Mouse (Mus musculus) forebrain, postnatal 0 days (tissue): Measurements from ENCODE around the gene Wdr75. TPM values are rescaled to one million over a fixed set of nuclear protein-coding genes. Genes with fewer than 3 reads are reported as not detected.

ENCODE experiments used
- ATAC-seq: fragments of 200-750 bp; cut with Nextera tagmentation; 2 replicates; pipeline ENCODE4 v1.8.0; 2017; ENCODE audit warnings: mild to moderate bottlenecking, moderate library complexity
- DNase-seq: peaks from one replicate; pipeline ENCODE4 v3.0.0-alpha.2; 2015
- H3K27ac ChIP-seq: fragments of 300-500 bp; sonication (generic); 2 replicates; pipeline ENCODE4 v1.5.1; 2014; ENCODE audit warnings: low read depth, mild to moderate bottlenecking, antibody characterized with exemption, low read length, moderate library complexity, mixed read lengths
- H3K27me3 ChIP-seq: fragments of 300-500 bp; sonication (generic); 2 replicates; pipeline ENCODE4 v1.6.1; 2014; ENCODE audit warnings: mild to moderate bottlenecking, low read length, mixed read lengths; ENCODE audit not compliant: insufficient read depth
- H3K36me3 ChIP-seq: fragments of 300-500 bp; sonication (generic); 2 replicates; pipeline ENCODE4 v1.6.1; 2014; ENCODE audit warnings: mild to moderate bottlenecking, moderate library complexity; ENCODE audit not compliant: insufficient read depth
- H3K4me1 ChIP-seq: fragments of 300-500 bp; sonication (generic); 2 replicates; pipeline ENCODE4 v1.6.1; 2014; ENCODE audit warnings: antibody characterized with exemption; ENCODE audit not compliant: insufficient read depth
- H3K4me2 ChIP-seq: fragments of 300-500 bp; sonication (generic); 2 replicates; pipeline ENCODE4 v1.6.1; 2014; ENCODE audit warnings: low read depth, mild to moderate bottlenecking, moderate library complexity
- H3K4me3 ChIP-seq: fragments of 300-500 bp; sonication (generic); 2 replicates; pipeline ENCODE4 v1.5.1; 2014; ENCODE audit warnings: low read depth, low read length, mixed read lengths
- H3K9ac ChIP-seq: fragments of 300-500 bp; sonication (generic); 2 replicates; pipeline ENCODE4 v1.6.1; 2014; ENCODE audit warnings: mild to moderate bottlenecking
- H3K9me3 ChIP-seq: fragments of 300-500 bp; sonication (generic); 2 replicates; pipeline ENCODE4 v1.6.1; 2016; ENCODE audit warnings: low read length
- CTCF ChIP-seq: sonication (generic); IDR thresholded peaks from 2 replicates; pipeline ENCODE4 v1.5.1; 2016; ENCODE audit warnings: antibody characterized with exemption, control low read depth, low read depth
- WGBS: fragments of 180-500 bp; shearing (Covaris S2); extraction: QIAGEN DNeasy Blood & Tissue Kit; methylation state at CpG from one replicate; pipeline ENCODE4 v1.1.7; 2014; 5-methylcytosine and 5-hydroxymethylcytosine counted together
- polyA plus RNA-seq: library from polyadenylated mRNA; unstranded; fragments of >200 nt; fragmentation: Nextera tagmentation; extraction: Ambion mirVana; gene quantifications from 2 replicates; pipeline ENCODE4 v1.2.1, GENCODE M21; 2015
- total RNA-seq: library from RNA; depleted of rRNA; stranded (reverse); fragments of >200 nt; gene quantifications from 2 replicates; pipeline ENCODE4 v1.2.3, GENCODE M21; 2014; rRNA removed

Wdr75 gene
- total RNA-seq (40.9 and 145 TPM in 2 replicates), polyA plus RNA-seq (34.8 and 38.1 TPM in 2 replicates)

GRCm38 (mm10) chr1:45794969-45795908 lies at the start of gene Wdr75:
Gene Wdr75 (plus strand): TSS chr1:45795166.
- no peak for TF ChIP-seq CTCF
- Histone ChIP-seq H3K36me3 (peaks cover 8% of the 10 kb centered on the region; the same call in 1 of the 2 replicates), H3K9ac (peak within 1 kb of the TSS; percentile 94), H3K9me3 (no peaks in the 10 kb centered on the region), H3K4me1 (peaks cover 9% of the 10 kb centered on the region), H3K4me2 (peak within 1 kb of the TSS; percentile 49), H3K4me3 (peak within 1 kb of the TSS; percentile 99), H3K27ac (peak within 1 kb of the TSS; percentile 98), H3K27me3 (no peaks in the 10 kb centered on the region)
- under 1% methylated on average over 70 of the region's 70 CpGs for WGBS
- DNase-seq (peak; percentile 98), ATAC-seq (peak; percentile 99)

DNA sequence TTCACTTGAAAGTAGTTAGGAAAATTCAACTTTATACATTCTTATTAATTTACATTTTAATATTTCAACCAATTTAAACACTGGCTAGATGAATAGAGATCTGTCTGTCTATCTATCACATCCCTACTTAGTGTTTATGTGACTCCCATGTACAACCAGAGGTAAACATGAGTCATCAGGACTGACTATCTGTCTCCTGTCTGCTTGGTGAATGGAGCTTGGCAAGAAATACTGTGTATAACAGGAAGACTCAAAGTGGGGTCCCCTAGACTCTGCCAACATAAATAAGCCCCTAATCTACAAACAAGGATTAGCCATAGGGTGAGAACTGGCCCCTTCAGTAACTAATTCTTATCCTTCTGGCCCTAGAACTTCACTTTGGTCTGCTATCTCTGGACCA lies 39.1 kb upstream of the Wdr75 start:
- Histone ChIP-seq H3K9ac (no peak overlapping the region), H3K27me3 (no peaks in the 10 kb centered on the region), H3K4me2 (no peak overlapping the region), H3K4me3 (no peak overlapping the region), H3K9me3 (no peaks in the 10 kb centered on the region), H3K4me1 (no peaks in the 10 kb centered on the region), H3K36me3 (no peaks in the 10 kb centered on the region), H3K27ac (no peak overlapping the region)
- DNase-seq (no peak), ATAC-seq (no peak)
- TF ChIP-seq CTCF = no peak

- Histone ChIP-seq H3K27me3 (no peaks in the 10 kb centered on the region), H3K9me3 (no peaks in the 10 kb centered on the region), H3K9ac (no peak overlapping the region), H3K27ac (no peak overlapping the region), H3K36me3 (no peaks in the 10 kb centered on the region), H3K4me1 (no peaks in the 10 kb centered on the region), H3K4me2 (no peak overlapping the region), H3K4me3 (no peak overlapping the region)
- DNase-seq (no peak), ATAC-seq (no peak)
- TF ChIP-seq CTCF = no peak
Observed at GRCm38 (mm10) chr1:45756707-45757106, 38.3 kb upstream of the Wdr75 start.

- TF ChIP-seq CTCF = no peak
- H3K4me3 ChIP-seq = no peak overlapping the region
- 76% methylated on average over 1 of the region's 1 CpGs for WGBS
- H3K9me3 ChIP-seq = no peaks in the 10 kb centered on the region
- no peak overlapping the region for H3K4me2 ChIP-seq
- H3K27me3 ChIP-seq = no peaks in the 10 kb centered on the region
- H3K36me3 ChIP-seq = no peaks in the 10 kb centered on the region
- H3K27ac ChIP-seq = no peak overlapping the region
- DNase-seq (no peak), ATAC-seq (no peak)
- no peaks in the 10 kb centered on the region for H3K4me1 ChIP-seq
- no peak overlapping the region for H3K9ac ChIP-seq
Observed at GRCm38 (mm10) chr1:45758011-45758410, 37.0 kb upstream of the Wdr75 start.

- DNase-seq (no peak), ATAC-seq (no peak)
- WGBS = 44% methylated on average over 4 of the region's 4 CpGs
Observed at GRCm38 (mm10) chr1:45760667-45761467, 34.1 kb upstream of the Wdr75 start.

GRCm38 (mm10) chr1:45761468-45761795 lies 33.5 kb upstream of the Wdr75 start:
- Histone ChIP-seq H3K27me3 (no peaks in the 10 kb centered on the region), H3K4me3 (no peak overlapping the region), H3K27ac (no peak overlapping the region), H3K4me2 (no peak overlapping the region), H3K9me3 (no peaks in the 10 kb centered on the region), H3K9ac (no peak overlapping the region), H3K36me3 (no peaks in the 10 kb centered on the region), H3K4me1 (no peaks in the 10 kb centered on the region)
- no peak for TF ChIP-seq CTCF
- DNase-seq (no peak), ATAC-seq (no peak)
- WGBS = 78% methylated on average over 1 of the region's 1 CpGs

More at GRCm38 (mm10) chr1:45760667-45761467, 34.1 kb upstream of the Wdr75 start:
- Histone ChIP-seq H3K36me3 (no peaks in the 10 kb centered on the region), H3K9me3 (no peaks in the 10 kb centered on the region), H3K9ac (no peak overlapping the region), H3K4me2 (no peak overlapping the region), H3K27me3 (no peaks in the 10 kb centered on the region), H3K4me1 (no peaks in the 10 kb centered on the region), H3K4me3 (no peak overlapping the region), H3K27ac (no peak overlapping the region)
- TF ChIP-seq CTCF = no peak

GRCm38 (mm10) chr1:45765678-45766077 lies 29.3 kb upstream of the Wdr75 start:
- ATAC-seq (no peak), DNase-seq (no peak)
- Histone ChIP-seq H3K36me3 (no peaks in the 10 kb centered on the region), H3K4me3 (no peak overlapping the region), H3K27ac (no peak overlapping the region), H3K9ac (no peak overlapping the region), H3K4me1 (no peaks in the 10 kb centered on the region), H3K9me3 (no peaks in the 10 kb centered on the region), H3K27me3 (no peaks in the 10 kb centered on the region), H3K4me2 (no peak overlapping the region)
- WGBS = 55% methylated on average over 4 of the region's 4 CpGs
- no peak for TF ChIP-seq CTCF
